Mouse (Mus musculus) embryonic facial prominence, embryonic 10.5 days (tissue): ENCODE measurements around the gene Phox2a. TPM values are rescaled to one million over a fixed set of nuclear protein-coding genes. Genes with fewer than 3 reads are reported as not detected.

Source experiments
- DNase-seq: peaks from one replicate; pipeline ENCODE4 v3.0.0-alpha.2; 2017; ENCODE audit warnings: low spot score
- H3K27ac ChIP-seq: fragments of 300-500 bp; sonication (generic); replicated peaks from 2 replicates; pipeline ENCODE4 v1.5.1; 2016; ENCODE audit warnings: mild to moderate bottlenecking
- H3K27me3 ChIP-seq: fragments of 300-500 bp; sonication (generic); replicated peaks from 2 replicates; pipeline ENCODE4 v1.6.1; 2016; ENCODE audit warnings: low read depth, mild to moderate bottlenecking; ENCODE audit not compliant: poor library complexity, severe bottlenecking
- H3K36me3 ChIP-seq: fragments of 300-500 bp; sonication (generic); replicated peaks from 2 replicates; pipeline ENCODE4 v1.6.1; 2016; ENCODE audit warnings: mild to moderate bottlenecking, moderate library complexity
- H3K4me1 ChIP-seq: fragments of 300-500 bp; sonication (generic); 2 replicates; pipeline ENCODE4 v1.6.1; 2016
- H3K4me3 ChIP-seq: fragments of 300-500 bp; sonication (generic); 2 replicates; pipeline ENCODE4 v1.5.1; 2016; ENCODE audit warnings: mild to moderate bottlenecking, moderate library complexity
- H3K9me3 ChIP-seq: fragments of 300-500 bp; sonication (generic); 2 replicates; pipeline ENCODE4 v1.6.1; 2016; ENCODE audit warnings: mild to moderate bottlenecking
- WGBS: fragments of 180-500 bp; shearing (Covaris S2); methylation state at CpG from one replicate; pipeline ENCODE4 v1.1.7; 2016; 5-methylcytosine and 5-hydroxymethylcytosine counted together
- polyA plus RNA-seq: library from polyadenylated mRNA; unstranded; fragments of >200 nt; fragmentation: Nextera tagmentation; extraction: Ambion mirVana; gene quantifications from 2 replicates; pipeline ENCODE4 v1.2.1, GENCODE M21; 2016

Phox2a gene
- polyA plus RNA-seq, 1 experiment from 2014 or later = 0.26 TPM

- WGBS = 91% methylated on average over 3 of the region's 3 CpGs
- Histone ChIP-seq H3K27ac (no peak overlapping the region), H3K9me3 (no peaks in the 10 kb centered on the region), H3K27me3 (no peaks in the 10 kb centered on the region), H3K36me3 (no peaks in the 10 kb centered on the region), H3K4me3 (no peak overlapping the region), H3K4me1 (peaks cover 7% of the 10 kb centered on the region; the same call in 1 of the 2 replicates)
- DNase-seq = no peak
Observed at GRCm38 (mm10) chr7:101871296-101871695, 53.2 kb downstream of the Phox2a start.

Other genes with a start within 250 kb of the Phox2a start
- gene Art2b, start 232.7 kb upstream of the Phox2a start, polyA plus RNA-seq = not detected in 2 replicates
- 56.2 and 58.3 TPM in 2 replicates for gene Clpb, start 154.7 kb upstream of the Phox2a start, polyA plus RNA-seq
- 38.4 and 46.7 TPM in 2 replicates for gene Inppl1, start 19.9 kb downstream of the Phox2a start, polyA plus RNA-seq
- 0.49 TPM in 1 of 2 replicates, not detected in the other for gene Folr2, start 38.9 kb downstream of the Phox2a start, polyA plus RNA-seq
- gene Anapc15, start 45.4 kb downstream of the Phox2a start, polyA plus RNA-seq = 118 and 119 TPM in 2 replicates
- 1.2 and 2.4 TPM in 2 replicates for gene Folr1, start 52.5 kb downstream of the Phox2a start, polyA plus RNA-seq
- gene Lamtor1, start 87.6 kb downstream of the Phox2a start, polyA plus RNA-seq = 159 and 168 TPM in 2 replicates
- gene Tomt, start 88.0 kb downstream of the Phox2a start, polyA plus RNA-seq = 0.59 and 0.72 TPM in 2 replicates
- 9.4 and 9.7 TPM in 2 replicates for gene Lrrc51, start 115.6 kb downstream of the Phox2a start, polyA plus RNA-seq
- gene Numa1, start 115.8 kb downstream of the Phox2a start, polyA plus RNA-seq = 110 and 113 TPM in 2 replicates
- gene Il18bp, start 200.4 kb downstream of the Phox2a start, polyA plus RNA-seq = 3.0 and 3.4 TPM in 2 replicates
- 28.4 and 30.9 TPM in 2 replicates for gene Rnf121, start 247.2 kb downstream of the Phox2a start, polyA plus RNA-seq
- 43.3 and 44.5 TPM in 2 replicates for gene Xndc1, start 247.2 kb downstream of the Phox2a start, polyA plus RNA-seq
- 2.5 and 2.6 TPM in 2 replicates for gene Xntrpc, start 247.4 kb downstream of the Phox2a start, polyA plus RNA-seq